Mouse (Mus musculus): ENCODE data around the gene Nol6. TPM values are rescaled to one million over a fixed set of nuclear protein-coding genes. Genes with fewer than 3 reads are reported as not detected.

Gene Nol6
- total and polyA plus RNA-seq, 2 experiments from 2014 or later = 39.9 to 70.8 TPM

DNA sequence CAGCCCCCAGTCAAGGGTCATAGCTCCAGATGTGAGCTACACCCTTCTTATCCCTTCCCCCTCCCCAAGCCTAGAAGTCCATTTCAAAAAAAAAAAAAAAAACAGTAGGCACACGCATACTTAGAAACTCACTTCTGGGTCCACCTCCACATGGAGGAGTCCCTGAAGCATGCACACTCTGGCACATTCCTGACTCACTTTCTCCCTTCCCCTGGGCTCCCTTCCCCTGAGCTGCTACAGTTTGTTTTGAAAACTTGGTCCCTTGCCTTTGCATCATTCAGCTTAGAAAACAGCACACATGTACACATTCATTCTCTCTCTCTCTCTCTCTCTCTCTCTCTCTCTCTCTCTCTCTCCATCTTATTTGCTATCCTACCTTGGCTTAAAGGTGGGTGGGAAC lies 31.3 kb downstream of the Nol6 start:
- DNase-seq (ENCODE audit: low spot score) (no peak), ATAC-seq (ENCODE audit: low FRiP score) (no peak)
- H3K4me1 ChIP-seq (ENCODE audit: insufficient read depth, low read length) = peaks cover 3% of the 10 kb centered on the region; the same call in 1 of the 2 replicates
- H3K9me3 ChIP-seq (ENCODE audit: low read length) = no peaks in the 10 kb centered on the region
- no peak overlapping the region for H3K4me3 ChIP-seq (ENCODE audit: low read depth, low read length)
- WGBS = 85% methylated on average over 1 of the region's 1 CpGs
- no peak overlapping the region for H3K4me2 ChIP-seq (ENCODE audit: low read depth, low read length, poor library complexity, severe bottlenecking)
- TF ChIP-seq CTCF (IDR thresholded peaks at IDR 0.05) = no peak
- 0 out of 2 replicates have a peak, but pooled peaks cover 4% of the 10 kb centered on the region for H3K27me3 ChIP-seq (ENCODE audit: insufficient read depth, low read length)
- H3K27ac ChIP-seq (ENCODE audit: low read depth, low read length) = no peak overlapping the region
- H3K36me3 ChIP-seq (ENCODE audit: insufficient read depth, low read length) = no peaks in the 10 kb centered on the region
- no peak overlapping the region for H3K9ac ChIP-seq (replicated peaks; ENCODE audit: low read length, poor library complexity, severe bottlenecking)

DNA sequence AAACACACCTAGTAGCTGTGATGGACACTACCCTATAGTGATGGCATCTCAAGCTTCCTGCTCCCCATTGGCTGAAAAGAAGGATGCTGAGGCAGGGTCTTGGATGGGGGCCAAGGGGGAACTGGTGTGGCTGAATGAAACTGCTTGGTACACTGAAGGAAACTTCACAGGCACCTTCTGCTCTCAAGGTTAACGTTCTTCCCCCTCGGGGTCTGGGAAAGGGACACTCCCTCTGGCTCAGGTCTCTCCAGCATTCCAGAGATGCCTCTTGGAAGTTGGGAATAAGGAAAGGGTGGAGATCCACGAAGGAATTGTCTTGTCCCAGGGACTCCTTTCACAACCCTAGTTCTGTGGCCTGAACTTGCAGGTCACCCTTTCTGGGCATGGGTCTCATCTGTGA lies 32.9 kb downstream of the Nol6 start:
- Histone ChIP-seq H3K4me1 (ENCODE audit: insufficient read depth, low read length) (no peaks in the 10 kb centered on the region), H3K4me3 (ENCODE audit: low read depth, low read length) (no peak overlapping the region), H3K9ac (replicated peaks; ENCODE audit: low read length, poor library complexity, severe bottlenecking) (no peak overlapping the region), H3K9me3 (ENCODE audit: low read length) (no peaks in the 10 kb centered on the region), H3K27ac (ENCODE audit: low read depth, low read length) (no peak overlapping the region), H3K4me2 (ENCODE audit: low read depth, low read length, poor library complexity, severe bottlenecking) (no peak overlapping the region), H3K27me3 (ENCODE audit: insufficient read depth, low read length) (no peaks in the 10 kb centered on the region), H3K36me3 (ENCODE audit: insufficient read depth, low read length) (no peaks in the 10 kb centered on the region)
- WGBS = 59% methylated on average over 3 of the region's 3 CpGs
- no peak for TF ChIP-seq CTCF (IDR thresholded peaks at IDR 0.05)
- DNase-seq (ENCODE audit: low spot score) (no peak), ATAC-seq (ENCODE audit: low FRiP score) (no peak)

DNA sequence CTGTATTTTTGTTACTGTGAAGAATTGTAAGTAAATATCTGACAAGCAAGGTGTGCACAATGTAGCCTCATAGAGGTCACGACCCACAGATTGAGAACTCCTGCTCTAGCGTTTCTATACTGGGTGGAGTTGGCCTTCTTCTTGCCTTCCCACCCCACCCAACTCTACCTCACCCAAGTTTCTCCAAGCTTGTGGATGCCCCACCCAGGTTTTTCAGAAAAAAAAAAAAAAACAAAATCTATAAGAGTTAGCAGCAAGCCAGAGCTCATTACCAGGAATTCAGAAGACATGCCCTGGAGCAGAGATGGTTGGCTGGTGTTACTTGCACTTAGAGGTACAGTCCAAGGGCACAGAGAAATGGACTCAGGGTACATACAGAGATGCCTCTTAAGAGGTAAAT lies 34.5 kb downstream of the Nol6 start:
- H3K4me1 ChIP-seq (ENCODE audit: insufficient read depth, low read length) = no peaks in the 10 kb centered on the region
- 93% methylated on average over 2 of the region's 2 CpGs for WGBS
- DNase-seq (ENCODE audit: low spot score) (no peak), ATAC-seq (ENCODE audit: low FRiP score) (no peak)
- no peaks in the 10 kb centered on the region for H3K36me3 ChIP-seq (ENCODE audit: insufficient read depth, low read length)
- no peaks in the 10 kb centered on the region for H3K9me3 ChIP-seq (ENCODE audit: low read length)
- no peak overlapping the region for H3K4me3 ChIP-seq (ENCODE audit: low read depth, low read length)
- TF ChIP-seq CTCF (IDR thresholded peaks at IDR 0.05) = no peak
- H3K9ac ChIP-seq (replicated peaks; ENCODE audit: low read length, poor library complexity, severe bottlenecking) = no peak overlapping the region
- no peak overlapping the region for H3K27ac ChIP-seq (ENCODE audit: low read depth, low read length)
- H3K27me3 ChIP-seq (ENCODE audit: insufficient read depth, low read length) = no peaks in the 10 kb centered on the region
- H3K4me2 ChIP-seq (ENCODE audit: low read depth, low read length, poor library complexity, severe bottlenecking) = no peak overlapping the region

DNA sequence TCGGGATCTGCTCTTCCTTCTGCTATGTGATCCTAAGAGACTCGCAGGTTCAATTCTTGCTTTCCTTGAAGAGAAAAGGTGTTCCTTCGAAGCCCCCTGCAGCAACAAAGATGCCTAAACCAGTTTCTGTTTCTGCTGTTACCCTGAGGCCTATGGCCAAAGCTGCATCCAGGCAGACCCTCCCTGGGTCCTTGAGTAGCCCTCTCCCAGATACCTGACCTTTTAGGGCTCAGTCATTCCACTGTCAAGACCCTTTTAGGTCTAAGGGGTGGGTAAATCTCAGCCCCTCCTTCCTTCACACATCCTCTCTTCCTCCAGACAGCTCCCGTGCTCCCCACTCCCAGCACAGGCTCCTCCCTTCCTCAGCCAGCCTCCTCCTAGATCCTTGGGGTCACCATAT lies 35.1 kb downstream of the Nol6 start:
- Histone ChIP-seq H3K4me1 (ENCODE audit: insufficient read depth, low read length) (no peaks in the 10 kb centered on the region), H3K9ac (replicated peaks; ENCODE audit: low read length, poor library complexity, severe bottlenecking) (no peak overlapping the region), H3K36me3 (ENCODE audit: insufficient read depth, low read length) (no peaks in the 10 kb centered on the region), H3K4me2 (ENCODE audit: low read depth, low read length, poor library complexity, severe bottlenecking) (no peak overlapping the region), H3K9me3 (ENCODE audit: low read length) (no peaks in the 10 kb centered on the region), H3K4me3 (ENCODE audit: low read depth, low read length) (no peak overlapping the region), H3K27ac (ENCODE audit: low read depth, low read length) (no peak overlapping the region), H3K27me3 (ENCODE audit: insufficient read depth, low read length) (no peaks in the 10 kb centered on the region)
- WGBS = 82% methylated on average over 4 of the region's 4 CpGs
- TF ChIP-seq CTCF (IDR thresholded peaks at IDR 0.05) = no peak
- no peak for DNase-seq (ENCODE audit: low spot score)
- no peak for ATAC-seq (ENCODE audit: low FRiP score)

DNA sequence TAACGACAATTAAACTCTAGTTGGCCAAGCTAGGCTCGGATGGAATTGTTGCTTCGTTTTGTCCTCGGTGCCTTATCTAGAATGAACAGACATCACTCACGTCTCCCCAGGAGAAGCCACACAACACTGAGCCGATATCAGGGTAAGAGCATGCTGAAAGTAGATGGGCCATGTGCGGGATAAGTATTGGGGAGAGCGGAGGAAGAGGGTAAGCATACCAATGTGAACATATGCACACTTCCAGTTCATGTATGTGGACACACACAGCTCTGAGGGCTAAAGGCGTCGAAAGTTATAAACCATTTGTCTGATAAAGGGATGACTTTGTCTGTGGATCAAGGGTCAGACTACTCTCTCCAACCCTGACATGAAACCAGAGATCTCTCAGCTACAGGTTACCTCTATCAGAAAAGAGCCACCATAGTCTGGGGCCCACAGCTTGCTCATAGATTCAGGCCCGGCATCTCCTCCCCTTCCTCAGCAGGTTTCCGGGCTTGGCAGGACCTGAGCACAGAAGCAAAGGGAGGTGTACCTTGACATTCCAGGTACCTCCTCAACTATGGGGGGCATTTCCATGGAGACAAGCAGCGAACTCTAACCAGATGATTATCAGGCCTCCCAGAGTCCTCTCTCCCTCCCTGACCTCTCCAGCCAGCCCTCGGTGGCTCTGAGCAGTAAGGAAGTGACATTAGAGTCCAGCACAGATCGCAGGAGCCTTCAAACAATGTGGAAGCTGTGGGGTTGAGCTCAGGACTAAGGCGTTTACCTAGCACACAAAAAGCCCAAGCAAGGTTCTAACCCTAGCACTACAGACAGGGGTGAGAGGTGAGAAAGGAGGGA lies 36.6 kb downstream of the Nol6 start:
- WGBS = 89% methylated on average over 16 of the region's 16 CpGs
- H3K36me3 ChIP-seq (ENCODE audit: insufficient read depth, low read length) = no peaks in the 10 kb centered on the region
- ATAC-seq (ENCODE audit: low FRiP score) (no peak), DNase-seq (ENCODE audit: low spot score) (no peak)
- no peaks in the 10 kb centered on the region for H3K9me3 ChIP-seq (ENCODE audit: low read length)
- no peak overlapping the region for H3K4me3 ChIP-seq (ENCODE audit: low read depth, low read length)
- TF ChIP-seq CTCF (IDR thresholded peaks at IDR 0.05) = no peak
- no peaks in the 10 kb centered on the region for H3K4me1 ChIP-seq (ENCODE audit: insufficient read depth, low read length)
- H3K9ac ChIP-seq (replicated peaks; ENCODE audit: low read length, poor library complexity, severe bottlenecking) = no peak overlapping the region
- no peaks in the 10 kb centered on the region for H3K27me3 ChIP-seq (ENCODE audit: insufficient read depth, low read length)
- no peak overlapping the region for H3K27ac ChIP-seq (ENCODE audit: low read depth, low read length)
- H3K4me2 ChIP-seq (ENCODE audit: low read depth, low read length, poor library complexity, severe bottlenecking) = no peak overlapping the region

DNA sequence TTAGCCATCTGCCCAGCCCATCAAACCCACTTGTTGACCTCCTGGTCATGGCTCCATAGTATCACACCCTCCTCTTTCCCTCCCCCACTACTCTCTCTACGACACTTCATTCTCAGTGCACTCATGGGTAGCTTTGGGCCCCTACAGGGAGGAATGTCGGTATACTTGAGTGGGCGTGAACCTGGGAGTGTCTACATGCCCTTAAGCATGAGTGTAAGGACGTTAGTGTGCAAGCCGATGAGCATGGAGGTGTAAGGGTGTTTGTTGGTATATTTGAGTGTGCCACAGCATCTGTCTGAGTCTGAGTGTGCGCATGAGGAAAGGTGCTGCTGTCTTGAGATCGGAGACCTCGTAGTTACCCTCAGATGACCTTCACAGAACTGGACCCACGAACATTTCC lies 37.3 kb downstream of the Nol6 start:
- ATAC-seq (ENCODE audit: low FRiP score) = no peak
- WGBS = 81% methylated on average over 9 of the region's 9 CpGs

More for the DNA sequence above, 37.3 kb downstream of the Nol6 start:
- no peak overlapping the region for H3K4me3 ChIP-seq (ENCODE audit: low read depth, low read length)
- H3K9ac ChIP-seq (replicated peaks; ENCODE audit: low read length, poor library complexity, severe bottlenecking) = no peak overlapping the region
- H3K9me3 ChIP-seq (ENCODE audit: low read length) = no peaks in the 10 kb centered on the region
- no peak overlapping the region for H3K4me2 ChIP-seq (ENCODE audit: low read depth, low read length, poor library complexity, severe bottlenecking)
- no peaks in the 10 kb centered on the region for H3K4me1 ChIP-seq (ENCODE audit: insufficient read depth, low read length)
- DNase-seq (ENCODE audit: low spot score) = no peak
- no peaks in the 10 kb centered on the region for H3K36me3 ChIP-seq (ENCODE audit: insufficient read depth, low read length)
- no peak overlapping the region for H3K27ac ChIP-seq (ENCODE audit: low read depth, low read length)
- no peak for TF ChIP-seq CTCF (IDR thresholded peaks at IDR 0.05)
- no peaks in the 10 kb centered on the region for H3K27me3 ChIP-seq (ENCODE audit: insufficient read depth, low read length)

Data from midbrain, postnatal 0 days (tissue).